ENCODE assay signal across 8 mouse cellular contexts in the genomic region with DNA sequence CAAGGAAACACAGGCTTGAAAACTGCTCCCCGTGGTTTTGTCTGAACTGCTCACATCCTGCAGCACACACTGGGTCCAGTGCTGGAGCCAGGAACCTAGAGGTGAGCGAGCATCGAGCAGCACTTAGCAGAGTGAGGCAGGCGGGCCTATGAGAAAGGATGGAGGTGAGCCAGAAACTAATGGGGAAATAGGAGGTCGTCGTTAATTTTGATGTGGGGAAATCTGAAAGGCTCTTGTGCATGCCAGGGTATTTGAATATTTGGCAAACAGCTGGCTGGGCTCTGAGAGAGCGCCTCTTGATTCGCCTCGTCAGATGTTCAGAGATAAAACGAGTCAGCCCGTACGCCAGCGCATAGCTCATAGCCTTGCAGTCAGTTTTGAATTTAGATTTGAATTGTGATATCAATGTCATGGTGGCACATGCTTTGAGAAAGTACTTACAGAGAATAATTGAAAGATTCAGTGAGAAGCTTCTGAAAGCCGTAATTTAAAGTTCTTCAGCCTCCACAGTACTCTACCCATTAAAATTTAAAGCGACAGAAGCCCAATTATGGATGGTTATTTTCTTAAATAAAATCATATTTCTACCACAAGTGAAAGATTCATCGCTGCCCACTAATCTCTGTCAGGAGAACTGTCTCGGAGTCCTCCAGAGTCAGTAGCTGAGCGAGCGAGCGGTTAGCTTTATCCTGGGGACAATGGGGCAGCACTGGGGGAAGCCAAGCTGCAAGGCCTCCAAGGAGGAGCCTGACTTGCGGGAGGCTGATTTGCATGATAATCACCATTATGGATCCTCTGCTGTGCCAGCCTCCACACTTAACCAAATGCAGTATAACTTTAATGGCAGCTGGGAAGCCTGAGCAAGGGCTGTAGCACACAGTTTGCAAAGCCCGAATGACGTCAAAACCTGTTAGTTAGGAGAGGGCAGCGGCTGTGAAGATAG.
DNase-seq lines count a peak whose midpoint lies in the region; ATAC-seq and TF ChIP-seq lines count a peak whose summit lies in the region.

No protein-coding gene starts in this region.

- DNase-seq in MN1 (ENCODE audit: low spot score) = peak; percentile 11
- peak; percentile 27 for DNase-seq in adrenal gland, postnatal 10 days
- peak; percentile 68 for DNase-seq in forebrain, embryonic 10.5 days (ENCODE audit: extremely low spot score, low spot score)
- DNase-seq in intestine, embryonic 14.5 days (ENCODE audit: low spot score) = peak; percentile 59
- DNase-seq in midbrain, postnatal 0 days (ENCODE audit: low spot score) = peak; percentile 71
- DNase-seq in thymus, postnatal 14 days = no peak
- no peak for DNase-seq in ovary, postnatal 10 days (ENCODE audit: low spot score)

- H3K27ac ChIP-seq in forebrain, embryonic 10.5 days = peak overlapping the region; percentile 87
- peak overlapping the region; percentile 22; the same call in 1 of the 2 replicates for H3K27ac ChIP-seq in intestine, embryonic 14.5 days (ENCODE audit: low read depth)
- no peak overlapping the region; the same call in 1 of the 2 replicates for H3K27ac ChIP-seq in limb, embryonic 13.5 days
- H3K27ac ChIP-seq in midbrain, postnatal 0 days (ENCODE audit: low read depth, low read length) = peak overlapping the region; percentile 59

- WGBS in forebrain, embryonic 10.5 days = 7% methylated on average over 24 of the region's 24 CpGs
- 31% methylated on average over 24 of the region's 24 CpGs for WGBS in intestine, embryonic 14.5 days
- WGBS in limb, embryonic 13.5 days = 10% methylated on average over 24 of the region's 24 CpGs
- WGBS in midbrain, postnatal 0 days = 8% methylated on average over 24 of the region's 24 CpGs

- H3K4me3 ChIP-seq in forebrain, embryonic 10.5 days = peak overlapping the region; percentile 43
- H3K4me3 ChIP-seq in intestine, embryonic 14.5 days (ENCODE audit: low read depth, low read length) = peak overlapping the region; percentile 16
- peak overlapping the region; percentile 26 for H3K4me3 ChIP-seq in limb, embryonic 13.5 days
- peak overlapping the region; percentile 29 for H3K4me3 ChIP-seq in midbrain, postnatal 0 days (ENCODE audit: low read depth, low read length)

- peak overlapping the region; percentile 44 for H3K4me2 ChIP-seq in intestine, embryonic 14.5 days (ENCODE audit: low read length)
- H3K4me2 ChIP-seq in limb, embryonic 13.5 days (replicated peaks) = peak overlapping the region; percentile 60
- peak overlapping the region; percentile 57 for H3K4me2 ChIP-seq in midbrain, postnatal 0 days (ENCODE audit: low read depth, low read length, poor library complexity, severe bottlenecking)

- H3K36me3 ChIP-seq in forebrain, embryonic 10.5 days (replicated peaks) = no peaks in the 10 kb centered on the region
- no peaks in the 10 kb centered on the region for H3K36me3 ChIP-seq in intestine, embryonic 14.5 days (ENCODE audit: control insufficient read depth, insufficient read depth, low read length)
- no peaks in the 10 kb centered on the region for H3K36me3 ChIP-seq in limb, embryonic 13.5 days
- no peaks in the 10 kb centered on the region for H3K36me3 ChIP-seq in midbrain, postnatal 0 days (ENCODE audit: insufficient read depth, low read length)

- no peak for TF ChIP-seq CTCF in midbrain, postnatal 0 days (IDR thresholded peaks at IDR 0.05)

- 0 out of 2 replicates have a peak, but pooled peaks have one; percentile 58 for ATAC-seq in intestine, embryonic 14.5 days (replicated peaks; ENCODE audit: low FRiP score, low TSS enrichment, low read depth)
- ATAC-seq in limb, embryonic 13.5 days (ENCODE audit: low FRiP score, low read depth) = peak; percentile 84
- peak; percentile 83 for ATAC-seq in midbrain, postnatal 0 days (ENCODE audit: low FRiP score)

- H3K9ac ChIP-seq in intestine, embryonic 14.5 days (ENCODE audit: low read length) = no peak overlapping the region
- peak overlapping the region; percentile 19 for H3K9ac ChIP-seq in limb, embryonic 13.5 days
- 0 out of 2 replicates have a peak overlapping the region, but pooled peaks have one; percentile 1 for H3K9ac ChIP-seq in midbrain, postnatal 0 days (replicated peaks; ENCODE audit: low read length, poor library complexity, severe bottlenecking)

- no peaks in the 10 kb centered on the region for H3K9me3 ChIP-seq in forebrain, embryonic 10.5 days
- no peaks in the 10 kb centered on the region for H3K9me3 ChIP-seq in intestine, embryonic 14.5 days (ENCODE audit: control insufficient read depth, low read length)
- H3K9me3 ChIP-seq in limb, embryonic 13.5 days = no peaks in the 10 kb centered on the region
- no peaks in the 10 kb centered on the region for H3K9me3 ChIP-seq in midbrain, postnatal 0 days (ENCODE audit: low read length)

- peaks cover 38% of the 10 kb centered on the region for H3K4me1 ChIP-seq in forebrain, embryonic 10.5 days
- H3K4me1 ChIP-seq in intestine, embryonic 14.5 days (replicated peaks; ENCODE audit: control insufficient read depth, insufficient read depth, low read length) = peaks cover 15% of the 10 kb centered on the region; the same call in 1 of the 2 replicates
- H3K4me1 ChIP-seq in limb, embryonic 13.5 days = peaks cover 21% of the 10 kb centered on the region
- peaks cover 6% of the 10 kb centered on the region; the same call in 1 of the 2 replicates for H3K4me1 ChIP-seq in midbrain, postnatal 0 days (ENCODE audit: insufficient read depth, low read length)

- H3K27me3 ChIP-seq in forebrain, embryonic 10.5 days (ENCODE audit: poor library complexity, severe bottlenecking) = peaks cover 3% of the 10 kb centered on the region; the same call in 1 of the 2 replicates
- no peaks in the 10 kb centered on the region for H3K27me3 ChIP-seq in intestine, embryonic 14.5 days (replicated peaks; ENCODE audit: control insufficient read depth, insufficient read depth, low read length)
- H3K27me3 ChIP-seq in limb, embryonic 13.5 days = no peaks in the 10 kb centered on the region
- H3K27me3 ChIP-seq in midbrain, postnatal 0 days (ENCODE audit: insufficient read depth, low read length) = no peaks in the 10 kb centered on the region

Comparison
In these comparisons a context has a peak if more than half of its experiments do, and no peak if none do; other contexts are left out.
1. DNase-seq: peak in MN1 (single experiment), adrenal gland, postnatal 10 days (single experiment), forebrain, embryonic 10.5 days (single experiment), intestine, embryonic 14.5 days (single experiment) and midbrain, postnatal 0 days (single experiment); none in thymus, postnatal 14 days (single experiment) and ovary, postnatal 10 days (single experiment).
2. Peak in every context shown above with its lines, with median percentiles within 50 percentile points of each other: H3K4me3 ChIP-seq, ATAC-seq and H3K4me2 ChIP-seq.